Mouse (Mus musculus) liver, embryonic 14 days (tissue): ENCODE results near the gene Mdh2. TPM values are rescaled to one million over a fixed set of nuclear protein-coding genes. Genes with fewer than 3 reads are reported as not detected.

ENCODE experiments used
- polyA plus RNA-seq: library from polyadenylated mRNA; depleted of rRNA; stranded (reverse); fragments of >200 nt; gene quantifications from 2 replicates; pipeline ENCODE4 v1.2.3, GENCODE M21; 2012; rRNA removed

Gene Mdh2
- polyA plus RNA-seq = 211 and 234 TPM in 2 replicates

DNA sequence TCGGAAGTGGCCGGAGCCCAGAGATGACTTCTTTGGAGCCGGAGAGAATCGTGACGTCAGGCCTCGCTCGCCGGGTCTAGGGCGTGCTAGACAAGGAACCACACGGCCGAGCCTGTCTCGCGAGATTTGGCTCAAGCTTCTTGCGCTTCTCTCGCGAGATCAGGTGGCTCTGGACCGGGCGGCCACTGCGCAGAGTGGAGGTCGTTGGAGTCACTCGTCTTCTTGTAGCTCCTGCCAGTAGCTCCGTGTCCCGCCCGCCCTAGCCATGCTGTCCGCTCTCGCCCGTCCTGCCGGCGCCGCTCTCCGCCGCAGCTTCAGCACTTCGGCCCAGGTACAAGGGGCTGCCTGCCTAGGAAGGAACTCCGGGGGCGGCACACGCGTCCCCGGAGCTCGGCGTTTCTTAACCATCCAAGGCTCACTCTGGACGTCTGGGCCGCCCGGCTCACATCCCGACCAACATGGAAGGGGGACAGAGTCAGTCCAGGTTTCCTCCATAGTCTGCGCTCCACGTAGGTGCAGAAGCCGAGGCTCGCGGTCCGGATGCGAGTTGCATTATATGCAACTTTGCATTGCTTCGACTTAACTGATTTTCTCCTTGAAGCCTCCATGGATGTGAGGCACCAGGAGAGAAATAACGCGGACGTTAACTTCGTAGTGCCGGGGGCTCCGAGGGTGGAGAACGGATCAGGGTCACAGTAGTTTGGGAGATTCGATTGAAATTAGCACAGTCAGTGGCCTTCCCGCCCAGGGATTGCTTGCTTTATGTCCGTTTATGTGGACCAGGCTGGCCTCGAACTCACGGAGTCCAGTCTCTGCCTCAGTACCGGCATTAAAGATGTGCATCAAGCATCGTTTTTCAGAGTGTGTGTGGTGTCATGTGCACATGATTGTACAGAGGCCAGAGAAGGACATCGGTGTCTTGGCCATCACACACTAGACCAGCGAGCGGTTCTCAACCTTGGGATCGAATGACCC lies at the start of gene Mdh2:
TSS of gene Mdh2 (plus strand) at position 10 of the 975 bp plus-strand sequence.

GRCm38 (mm10) chr5:135743741-135744609 lies 34.3 kb upstream of the Mdh2 start, which contains the start of gene Tmem120a:
Gene Tmem120a, minus strand, starts transcription at chr5:135744448.

DNA sequence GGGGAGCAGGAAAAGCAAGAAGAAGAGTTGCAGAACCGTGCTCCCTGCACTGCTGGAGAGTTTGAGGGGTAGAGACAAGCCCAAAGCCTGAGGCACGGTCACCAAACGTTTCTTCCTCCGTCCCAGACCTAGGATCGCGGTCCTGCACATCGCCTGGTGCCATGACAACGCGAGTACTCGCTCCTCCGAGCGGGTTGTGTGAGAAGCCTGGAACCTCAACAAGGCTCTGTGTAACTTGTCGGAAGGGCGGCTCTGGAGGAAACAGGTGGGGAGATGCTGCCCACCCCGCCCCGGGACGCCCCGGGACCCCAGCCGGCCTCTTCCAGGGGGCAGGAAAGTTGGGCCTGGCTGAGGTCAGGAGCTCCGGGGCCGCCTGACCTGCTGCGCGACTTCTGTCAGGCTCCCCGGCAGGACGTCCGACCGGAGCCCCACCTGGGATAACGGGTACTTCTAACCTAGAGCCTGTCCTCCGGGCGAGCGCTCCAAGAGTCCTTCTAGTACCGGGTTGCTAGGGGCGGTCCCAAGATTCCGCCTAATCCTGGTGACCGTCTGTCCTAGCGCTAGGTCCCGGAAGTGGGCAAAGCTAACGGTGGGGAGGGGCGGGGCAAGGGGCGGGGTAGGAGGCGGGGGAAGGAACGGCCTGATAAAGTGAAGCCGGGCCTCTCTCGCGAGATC lies 347 bp upstream of the Mdh2 start, which contains the start of gene Styxl1:
TSS of gene Styxl1 (minus strand) at position 590 of the 675 bp plus-strand sequence.

GRCm38 (mm10) chr5:135806555-135807262 lies 28.4 kb downstream of the Mdh2 start, which contains the start of gene Srrm3:
Gene Srrm3, plus strand, starts transcription at chr5:135806890.

Other genes with a start within 250 kb of the Mdh2 start
- gene Hip1, start 233.4 kb upstream of the Mdh2 start, polyA plus RNA-seq = 1.9 and 2.0 TPM in 2 replicates
- not detected in 2 replicates for gene Ccl26, start 214.9 kb upstream of the Mdh2 start, polyA plus RNA-seq
- gene Ccl24, start 205.4 kb upstream of the Mdh2 start, polyA plus RNA-seq = 10.5 and 12.0 TPM in 2 replicates
- gene Rhbdd2, start 145.9 kb upstream of the Mdh2 start, polyA plus RNA-seq = 3.4 and 4.0 TPM in 2 replicates
- 18.1 and 22.7 TPM in 2 replicates for gene Por, start 108.4 kb upstream of the Mdh2 start, polyA plus RNA-seq
- gene Tmem120a, start 34.0 kb upstream of the Mdh2 start, polyA plus RNA-seq = 4.6 and 5.7 TPM in 2 replicates
- 0.05 TPM in 1 of 2 replicates, not detected in the other for gene Styxl1, start 95 bp upstream of the Mdh2 start, polyA plus RNA-seq
- gene Srrm3, start 28.4 kb downstream of the Mdh2 start, polyA plus RNA-seq = 0.01 and 0.02 TPM in 2 replicates
- 1.3 and 4.2 TPM in 2 replicates for gene Hspb1, start 109.4 kb downstream of the Mdh2 start, polyA plus RNA-seq
- gene Ywhag, start 156.1 kb downstream of the Mdh2 start, polyA plus RNA-seq = 22.8 and 28.2 TPM in 2 replicates
- gene Ssc4d, start 196.1 kb downstream of the Mdh2 start, polyA plus RNA-seq = 1.8 and 2.7 TPM in 2 replicates
- not detected in 2 replicates for gene Zp3, start 201.6 kb downstream of the Mdh2 start, polyA plus RNA-seq
- 3.1 and 3.7 TPM in 2 replicates for gene Dtx2, start 216.3 kb downstream of the Mdh2 start, polyA plus RNA-seq